Mouse (Mus musculus) lung, postnatal 0 days (tissue): Measurements from ENCODE around the gene Prtg.

Source experiments
- CTCF ChIP-seq: IDR thresholded peaks from 2 replicates; pipeline ENCODE4 v1.5.1; 2016; ENCODE audit warnings: antibody characterized with exemption, mild to moderate bottlenecking
- EP300 ChIP-seq: IDR thresholded peaks from 2 replicates; pipeline ENCODE4 v1.6.1; 2016; ENCODE audit warnings: antibody characterized with exemption, mild to moderate bottlenecking, control low read depth

DNA sequence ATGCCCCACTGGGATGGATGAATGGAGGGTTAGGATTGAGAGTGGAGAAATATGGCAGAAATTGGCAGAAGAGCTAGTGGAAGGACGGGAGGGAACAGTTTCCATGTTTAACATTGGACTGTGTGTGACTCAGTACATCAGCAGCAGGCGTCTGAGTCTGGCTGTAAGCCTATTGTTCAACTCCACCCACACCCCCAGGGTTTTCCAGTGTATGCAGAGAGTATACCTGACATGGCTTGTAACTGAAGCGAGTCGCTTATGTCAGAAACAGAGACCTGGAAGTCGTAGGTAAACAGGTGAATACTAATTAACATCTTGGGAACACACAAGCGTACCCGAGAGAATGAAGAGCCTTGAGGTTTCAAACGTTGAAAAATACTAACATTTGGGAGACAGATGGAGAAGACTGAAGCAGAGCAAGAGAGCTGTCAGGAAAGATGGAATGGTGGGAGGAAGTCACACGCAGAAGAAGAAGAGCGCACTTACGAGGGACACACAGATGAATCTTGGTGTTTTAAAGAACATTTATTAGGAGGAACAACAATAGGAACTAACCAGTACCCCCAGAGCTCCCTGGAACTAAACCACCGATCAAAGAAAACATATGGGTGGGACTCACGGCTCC is 124.6 kb downstream of the Prtg start:
- TF ChIP-seq CTCF = no peak
- TF ChIP-seq EP300 = no peak
